Mouse (Mus musculus): ENCODE measurements around the gene Celf3. TPM values are rescaled to one million over a fixed set of nuclear protein-coding genes. Genes with fewer than 3 reads are reported as not detected.

The Celf3 gene
- polyA plus RNA-seq, 1 experiment from 2014 or later = 1.4 TPM

- H3K4me1 ChIP-seq = 0 out of 2 replicates have a peak, but pooled peaks cover 3% of the 10 kb centered on the region
- no peak within 1 kb of the TSS for H3K27ac ChIP-seq
- no peak within 1 kb of the TSS for H3K4me3 ChIP-seq
- no peaks in the 10 kb centered on the region for H3K9me3 ChIP-seq
- no peaks in the 10 kb centered on the region for H3K36me3 ChIP-seq
- WGBS = 11% methylated on average over 16 of the region's 16 CpGs
- no peak for ATAC-seq (ENCODE audit: insufficient number of reproducible peaks, low FRiP score, low TSS enrichment, low read depth)
- no peak within 1 kb of the TSS for H3K9ac ChIP-seq
- H3K4me2 ChIP-seq = no peak within 1 kb of the TSS
- peaks cover 39% of the 10 kb centered on the region for H3K27me3 ChIP-seq
Observed at GRCm38 (mm10) chr3:94480291-94480884, 2.3 kb downstream of the Celf3 start, which contains the start of gene Riiad1. Gene Riiad1, minus strand, starts transcription at chr3:94480341.

- Histone ChIP-seq H3K27me3 (peaks cover 39% of the 10 kb centered on the region), H3K4me3 (no peak overlapping the region), H3K4me2 (no peak overlapping the region), H3K9ac (no peak overlapping the region), H3K27ac (no peak overlapping the region), H3K9me3 (no peaks in the 10 kb centered on the region), H3K36me3 (no peaks in the 10 kb centered on the region), H3K4me1 (0 out of 2 replicates have a peak, but pooled peaks cover 9% of the 10 kb centered on the region)
- WGBS = 70% methylated on average over 4 of the region's 4 CpGs
- ATAC-seq (ENCODE audit: insufficient number of reproducible peaks, low FRiP score, low TSS enrichment, low read depth) = no peak
Observed at GRCm38 (mm10) chr3:94481429-94481828, 3.3 kb downstream of the Celf3 start.

GRCm38 (mm10) chr3:94482764-94483385, 4.8 kb downstream of the Celf3 start:
- Histone ChIP-seq H3K9ac (no peak overlapping the region), H3K27me3 (peaks cover 39% of the 10 kb centered on the region), H3K4me2 (no peak overlapping the region), H3K4me1 (0 out of 2 replicates have a peak, but pooled peaks cover 12% of the 10 kb centered on the region), H3K27ac (no peak overlapping the region), H3K36me3 (no peaks in the 10 kb centered on the region), H3K4me3 (no peak overlapping the region), H3K9me3 (no peaks in the 10 kb centered on the region)
- 79% methylated on average over 17 of the region's 17 CpGs for WGBS
- ATAC-seq (ENCODE audit: insufficient number of reproducible peaks, low FRiP score, low TSS enrichment, low read depth) = no peak

GRCm38 (mm10) chr3:94483790-94484439, 5.8 kb downstream of the Celf3 start:
- Histone ChIP-seq H3K4me1 (0 out of 2 replicates have a peak, but pooled peaks cover 12% of the 10 kb centered on the region), H3K27me3 (peaks cover 33% of the 10 kb centered on the region), H3K4me3 (no peak overlapping the region), H3K27ac (no peak overlapping the region), H3K4me2 (no peak overlapping the region), H3K9me3 (no peaks in the 10 kb centered on the region), H3K36me3 (no peaks in the 10 kb centered on the region), H3K9ac (no peak overlapping the region)
- no peak for ATAC-seq (ENCODE audit: insufficient number of reproducible peaks, low FRiP score, low TSS enrichment, low read depth)
- 21% methylated on average over 20 of the region's 20 CpGs for WGBS

- WGBS = 48% methylated on average over 7 of the region's 7 CpGs
- Histone ChIP-seq H3K36me3 (0 out of 2 replicates have a peak, but pooled peaks cover 3% of the 10 kb centered on the region), H3K4me3 (no peak overlapping the region), H3K27ac (no peak overlapping the region), H3K9ac (no peak overlapping the region), H3K27me3 (peaks cover 13% of the 10 kb centered on the region), H3K4me1 (0 out of 2 replicates have a peak, but pooled peaks cover 10% of the 10 kb centered on the region), H3K9me3 (no peaks in the 10 kb centered on the region), H3K4me2 (no peak overlapping the region)
- no peak for ATAC-seq (ENCODE audit: insufficient number of reproducible peaks, low FRiP score, low TSS enrichment, low read depth)
Observed at GRCm38 (mm10) chr3:94485922-94486321, 7.8 kb downstream of the Celf3 start.

GRCm38 (mm10) chr3:94487581-94487980, 9.5 kb downstream of the Celf3 start:
- Histone ChIP-seq H3K27me3 (0 out of 2 replicates have a peak, but pooled peaks cover under 1% of the 10 kb centered on the region), H3K9ac (no peak overlapping the region), H3K36me3 (0 out of 2 replicates have a peak, but pooled peaks cover 7% of the 10 kb centered on the region), H3K4me2 (no peak overlapping the region), H3K9me3 (no peaks in the 10 kb centered on the region), H3K27ac (no peak overlapping the region), H3K4me1 (0 out of 2 replicates have a peak, but pooled peaks cover 10% of the 10 kb centered on the region), H3K4me3 (no peak overlapping the region)
- no peak for ATAC-seq (ENCODE audit: insufficient number of reproducible peaks, low FRiP score, low TSS enrichment, low read depth)
- 70% methylated on average over 6 of the region's 6 CpGs for WGBS

- WGBS = 80% methylated on average over 4 of the region's 4 CpGs
- peaks cover 67% of the 10 kb centered on the region for H3K36me3 ChIP-seq
Observed at GRCm38 (mm10) chr3:94497162-94497561, 19.1 kb downstream of the Celf3 start.

GRCm38 (mm10) chr3:94502243-94502642, 24.1 kb downstream of the Celf3 start:
- Histone ChIP-seq H3K9me3 (no peaks in the 10 kb centered on the region), H3K27ac (no peak overlapping the region), H3K36me3 (peaks cover 62% of the 10 kb centered on the region), H3K27me3 (no peaks in the 10 kb centered on the region), H3K4me1 (no peaks in the 10 kb centered on the region), H3K4me2 (no peak overlapping the region), H3K4me3 (no peak overlapping the region), H3K9ac (no peak overlapping the region)
- no peak for ATAC-seq (ENCODE audit: insufficient number of reproducible peaks, low FRiP score, low TSS enrichment, low read depth)
- WGBS = 73% methylated on average over 3 of the region's 3 CpGs

More at GRCm38 (mm10) chr3:94497162-94497561, 19.1 kb downstream of the Celf3 start:
- H3K4me1 ChIP-seq = no peaks in the 10 kb centered on the region
- no peak overlapping the region for H3K9ac ChIP-seq
- ATAC-seq (ENCODE audit: insufficient number of reproducible peaks, low FRiP score, low TSS enrichment, low read depth) = no peak
- H3K27ac ChIP-seq = no peak overlapping the region
- H3K4me2 ChIP-seq = no peak overlapping the region
- H3K4me3 ChIP-seq = no peak overlapping the region
- H3K9me3 ChIP-seq = no peaks in the 10 kb centered on the region
- no peaks in the 10 kb centered on the region for H3K27me3 ChIP-seq

- H3K4me1 ChIP-seq = no peaks in the 10 kb centered on the region
- 90% methylated on average over 1 of the region's 1 CpGs for WGBS
- H3K4me2 ChIP-seq = no peak overlapping the region
- H3K9me3 ChIP-seq = no peaks in the 10 kb centered on the region
- no peak for ATAC-seq (ENCODE audit: insufficient number of reproducible peaks, low FRiP score, low TSS enrichment, low read depth)
- H3K27me3 ChIP-seq = no peaks in the 10 kb centered on the region
- H3K36me3 ChIP-seq = peaks cover 46% of the 10 kb centered on the region
- no peak overlapping the region for H3K9ac ChIP-seq
- H3K4me3 ChIP-seq = no peak overlapping the region
- H3K27ac ChIP-seq = no peak overlapping the region
Observed at GRCm38 (mm10) chr3:94506664-94507063, 28.6 kb downstream of the Celf3 start.

GRCm38 (mm10) chr3:94526731-94527130, 48.6 kb downstream of the Celf3 start:
- WGBS = 63% methylated on average over 2 of the region's 2 CpGs
- H3K4me1 ChIP-seq = no peaks in the 10 kb centered on the region

GRCm38 (mm10) chr3:94533968-94534367, 55.9 kb downstream of the Celf3 start:
- Histone ChIP-seq H3K36me3 (0 out of 2 replicates have a peak, but pooled peaks cover 7% of the 10 kb centered on the region), H3K4me1 (no peaks in the 10 kb centered on the region), H3K9ac (no peak overlapping the region), H3K27me3 (no peaks in the 10 kb centered on the region), H3K27ac (no peak overlapping the region), H3K9me3 (no peaks in the 10 kb centered on the region), H3K4me2 (no peak overlapping the region), H3K4me3 (no peak overlapping the region)
- ATAC-seq (ENCODE audit: insufficient number of reproducible peaks, low FRiP score, low TSS enrichment, low read depth) = no peak

More at GRCm38 (mm10) chr3:94526731-94527130, 48.6 kb downstream of the Celf3 start:
- peaks cover 31% of the 10 kb centered on the region for H3K36me3 ChIP-seq
- H3K4me3 ChIP-seq = no peak overlapping the region
- no peaks in the 10 kb centered on the region for H3K27me3 ChIP-seq
- no peak overlapping the region for H3K9ac ChIP-seq
- no peaks in the 10 kb centered on the region for H3K9me3 ChIP-seq
- no peak overlapping the region for H3K27ac ChIP-seq
- ATAC-seq (ENCODE audit: insufficient number of reproducible peaks, low FRiP score, low TSS enrichment, low read depth) = no peak
- H3K4me2 ChIP-seq = no peak overlapping the region

GRCm38 (mm10) chr3:94537187-94537586, 59.1 kb downstream of the Celf3 start:
- Histone ChIP-seq H3K27me3 (no peaks in the 10 kb centered on the region), H3K27ac (no peak overlapping the region), H3K9ac (no peak overlapping the region), H3K4me3 (no peak overlapping the region), H3K4me2 (no peak overlapping the region), H3K36me3 (peaks cover 6% of the 10 kb centered on the region; the same call in 1 of the 2 replicates), H3K4me1 (no peaks in the 10 kb centered on the region), H3K9me3 (no peaks in the 10 kb centered on the region)
- ATAC-seq (ENCODE audit: insufficient number of reproducible peaks, low FRiP score, low TSS enrichment, low read depth) = no peak
- 90% methylated on average over 3 of the region's 3 CpGs for WGBS

Measured in limb, embryonic 15.5 days (tissue).